Mouse (Mus musculus): ENCODE measurements at regions not wholly inside any gene's neighbourhood (a gene's known extent, or its start where the extent isn't known, plus 50 kb on each side); places are given as distances from the start of the nearest gene placed in this dataset.

DNA sequence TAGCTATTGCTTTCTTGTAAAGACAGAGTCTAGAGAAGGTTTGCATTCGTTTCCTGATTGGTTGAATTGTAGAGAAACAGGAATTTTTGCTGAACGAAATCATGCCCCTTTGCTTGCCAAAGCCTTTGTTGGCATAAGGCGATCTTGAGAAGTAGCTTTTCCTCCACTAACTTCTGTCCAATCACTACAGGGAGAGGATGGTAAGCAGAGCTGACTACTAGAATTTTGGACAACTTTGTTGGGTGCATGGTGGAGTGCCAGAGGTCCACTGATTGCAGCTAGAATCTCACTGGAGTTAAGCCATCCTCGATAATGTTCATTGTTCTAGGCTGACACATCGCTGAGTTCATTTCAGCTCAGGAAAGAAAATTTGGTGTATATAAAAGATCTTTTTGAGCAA lies 131.1 kb upstream of the Nabp1 start:
- no peak for TF ChIP-seq CTCF (IDR thresholded peaks at IDR 0.05; ENCODE audit: low read depth, low read length)
- no peak for TF ChIP-seq EP300 (IDR thresholded peaks at IDR 0.05; ENCODE audit: insufficient read depth, low read depth, low read length)

All from ES-Bruce4 (cell line).